Mouse (Mus musculus) layer of hippocampus, adult 2 months (tissue): ENCODE measurements around the gene Nfib. TPM values are rescaled to one million over a fixed set of nuclear protein-coding genes. Genes with fewer than 3 reads are reported as not detected.
A peak's percentile ranks its signal among the peaks of the same experiment; 100 is the strongest.

Experiments used
- DNase-seq, 2 experiments: peaks; one replicate each; pipeline ENCODE4 v3.0.0; 2022; ENCODE audit warnings: low spot score in 2 of 2
- H3K27ac ChIP-seq: fragments of 200-600 bp; 2 replicates; pipeline ENCODE4 v1.8.1; 2022
- H3K4me3 ChIP-seq: fragments of 200-600 bp; 2 replicates; pipeline ENCODE4 v1.8.1; 2022; ENCODE audit warnings: mild to moderate bottlenecking
- CTCF ChIP-seq: fragments of 200-600 bp; conservative IDR thresholded peaks from 2 replicates; pipeline ENCODE4 v1.8.1; 2022; ENCODE audit warnings: antibody characterized with exemption, mild to moderate bottlenecking, moderate library complexity
- total RNA-seq, 2 experiments: library from RNA; stranded (reverse); gene quantifications; 2 replicates each; pipeline ENCODE4 v1.2.3; 2021

Gene Nfib
- total RNA-seq, 2 experiments from 2014 or later, result 174 to 186 TPM

GRCm38 (mm10) chr4:82372217-82372616 is 333.3 kb downstream of the Nfib start:
- Histone ChIP-seq H3K4me3 (no peak overlapping the region), H3K27ac (no peak overlapping the region)
- TF ChIP-seq CTCF, result no peak
- DNase-seq, result no peak

DNA sequence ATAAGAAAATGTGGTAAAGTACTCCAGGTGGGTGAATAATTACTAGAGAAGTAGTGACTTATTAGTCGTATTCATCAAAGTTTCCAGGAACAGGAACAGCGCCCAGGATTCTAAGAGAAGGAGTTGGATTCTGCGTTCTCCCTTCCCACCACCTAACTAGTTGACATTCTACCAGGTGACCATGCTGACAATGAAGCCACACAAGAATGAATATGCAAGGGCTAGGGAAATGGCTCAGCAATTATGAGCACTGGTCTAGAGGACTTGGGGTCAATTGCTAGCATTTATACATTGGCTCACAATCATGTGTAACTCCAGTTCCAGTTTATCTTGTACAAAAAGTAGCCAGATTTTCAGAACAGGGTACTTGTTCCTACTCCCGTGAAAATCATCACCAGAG is 334.1 kb downstream of the Nfib start:
- Histone ChIP-seq H3K27ac (no peak overlapping the region), H3K4me3 (no peak overlapping the region)
- DNase-seq, result no peak
- TF ChIP-seq CTCF, result no peak

DNA sequence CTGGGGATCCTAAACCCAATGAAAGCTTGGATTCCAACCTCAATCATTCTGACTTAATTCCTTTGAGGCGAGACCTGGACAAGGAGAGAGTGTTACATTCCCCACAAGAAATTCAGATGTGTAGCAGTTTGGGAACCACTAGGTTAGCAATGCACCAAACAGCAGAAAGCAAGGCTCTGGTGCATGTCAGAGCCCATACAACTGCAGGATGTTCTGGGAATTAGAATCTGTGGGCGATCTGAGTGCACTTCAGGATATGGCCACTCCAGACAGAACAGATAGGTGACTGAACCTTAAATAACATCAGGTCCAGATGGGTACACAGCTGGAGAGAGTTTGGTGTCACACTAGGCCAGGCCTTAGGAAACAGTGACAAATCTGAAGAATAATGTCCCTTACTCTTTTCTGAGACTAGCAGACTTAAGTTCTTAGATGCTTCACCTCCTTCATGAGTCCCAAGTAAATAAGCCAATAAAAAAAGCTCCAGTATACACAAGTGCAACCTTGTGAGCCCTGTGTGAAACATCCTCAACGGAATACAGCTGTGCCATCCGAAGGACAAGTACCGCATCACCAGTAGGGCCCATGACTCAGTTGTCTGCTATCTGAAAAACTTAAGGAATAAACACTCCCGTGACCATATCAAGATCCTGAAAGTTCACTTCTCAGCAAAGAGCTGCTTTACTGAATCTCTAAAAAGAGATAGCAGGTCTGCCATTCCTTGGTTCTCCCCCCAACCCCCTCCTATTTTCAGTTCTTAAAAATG is 336.4 kb downstream of the Nfib start:
- Histone ChIP-seq H3K4me3 (no peak overlapping the region), H3K27ac (no peak overlapping the region)
- TF ChIP-seq CTCF, result no peak
- DNase-seq, result no peak

- no peak for TF ChIP-seq CTCF
- H3K27ac ChIP-seq, result 0 out of 2 replicates have a peak overlapping the region, but pooled peaks have one; percentile 7
- no peak overlapping the region for H3K4me3 ChIP-seq
- DNase-seq, result no peak
Measured at GRCm38 (mm10) chr4:82368091-82368775, 337.3 kb downstream of the Nfib start.

DNA sequence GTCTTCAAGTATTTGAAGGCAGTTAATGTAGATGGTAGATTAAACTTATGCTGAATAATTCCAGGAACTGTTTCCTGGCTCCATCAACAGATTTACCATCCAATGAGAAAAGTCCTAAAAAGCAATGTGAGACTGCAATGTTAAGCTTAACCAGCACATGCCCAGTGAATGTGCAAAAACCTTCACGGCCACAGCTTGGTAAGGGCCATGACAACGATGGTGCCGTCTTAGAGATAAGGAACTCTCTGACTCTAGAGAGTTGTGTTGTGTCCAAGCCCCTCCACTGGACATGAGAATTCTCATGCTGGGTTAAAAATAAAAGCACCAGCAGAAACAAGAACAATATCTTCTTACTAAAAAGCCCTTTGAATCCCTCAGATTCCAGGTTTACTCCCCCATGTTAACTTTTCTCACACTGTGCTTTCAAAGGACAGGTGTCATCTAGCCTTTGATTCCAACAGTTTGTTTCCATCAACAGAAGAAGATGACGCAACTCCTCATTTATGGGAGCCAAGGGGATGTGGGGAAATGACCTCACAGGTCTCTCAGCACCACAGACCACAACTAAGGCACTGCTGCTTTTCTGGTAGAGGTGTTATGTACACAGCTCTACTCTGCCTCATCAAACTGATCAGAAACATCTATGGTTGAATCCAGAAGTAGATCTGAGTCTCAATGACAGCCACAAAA is 340.7 kb downstream of the Nfib start:
- Histone ChIP-seq H3K4me3 (no peak overlapping the region), H3K27ac (peak overlapping the region; percentile 61)
- DNase-seq, result no peak
- TF ChIP-seq CTCF, result no peak

GRCm38 (mm10) chr4:82363951-82364350 is 341.6 kb downstream of the Nfib start:
- no peak for DNase-seq
- Histone ChIP-seq H3K27ac (peak overlapping the region; percentile 61), H3K4me3 (no peak overlapping the region)
- TF ChIP-seq CTCF, result no peak

- Histone ChIP-seq H3K4me3 (no peak overlapping the region), H3K27ac (peak overlapping the region; percentile 61)
- DNase-seq, result no peak
- TF ChIP-seq CTCF, result no peak
Measured at GRCm38 (mm10) chr4:82362294-82362693, 343.3 kb downstream of the Nfib start.

DNA sequence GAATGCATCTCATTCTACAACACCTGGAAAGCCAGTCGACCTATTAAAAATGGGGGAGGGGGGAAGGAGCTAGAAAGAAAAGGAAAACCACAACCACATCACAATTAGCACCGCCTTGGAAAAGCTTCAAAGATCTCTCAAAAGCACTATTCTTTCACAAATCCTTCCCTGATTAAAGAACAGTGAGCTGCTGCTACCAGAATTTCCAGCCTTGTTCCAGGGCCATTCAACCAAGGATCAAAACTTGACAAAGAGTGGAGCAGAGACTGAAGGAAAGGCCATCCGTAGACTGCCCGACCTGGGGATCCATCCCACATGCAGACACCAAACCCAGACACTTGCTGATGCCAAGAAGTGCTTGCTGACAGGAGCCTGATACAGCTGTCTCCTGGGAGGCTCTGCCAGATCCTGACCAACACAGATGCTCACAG is 345.5 kb downstream of the Nfib start:
- no peak for DNase-seq
- peak overlapping the region; percentile 65; the same call in 1 of the 2 replicates for H3K27ac ChIP-seq

DNA sequence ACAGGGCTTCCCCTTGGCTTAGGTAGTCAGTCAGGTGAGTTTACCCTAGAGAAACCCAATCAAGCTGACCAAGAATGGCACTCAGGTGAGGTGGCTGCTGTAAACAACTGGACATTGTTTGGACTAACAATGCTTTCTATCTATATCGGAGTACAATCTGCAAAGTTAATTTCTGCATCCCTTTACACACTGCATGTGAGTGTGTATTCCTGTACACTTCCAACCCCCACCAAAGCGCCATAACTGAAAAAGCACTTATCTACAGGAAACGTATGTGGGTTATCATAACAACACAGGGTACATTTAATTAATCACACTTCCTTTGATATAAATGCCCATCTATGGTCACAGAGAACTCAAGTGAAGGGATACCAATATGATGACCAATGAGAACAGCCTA is 346.4 kb downstream of the Nfib start:
- Histone ChIP-seq H3K27ac (peak overlapping the region; percentile 65), H3K4me3 (no peak overlapping the region)
- no peak for TF ChIP-seq CTCF
- no peak for DNase-seq

More for the DNA sequence above, 345.5 kb downstream of the Nfib start:
- H3K4me3 ChIP-seq, result no peak overlapping the region
- no peak for TF ChIP-seq CTCF

DNA sequence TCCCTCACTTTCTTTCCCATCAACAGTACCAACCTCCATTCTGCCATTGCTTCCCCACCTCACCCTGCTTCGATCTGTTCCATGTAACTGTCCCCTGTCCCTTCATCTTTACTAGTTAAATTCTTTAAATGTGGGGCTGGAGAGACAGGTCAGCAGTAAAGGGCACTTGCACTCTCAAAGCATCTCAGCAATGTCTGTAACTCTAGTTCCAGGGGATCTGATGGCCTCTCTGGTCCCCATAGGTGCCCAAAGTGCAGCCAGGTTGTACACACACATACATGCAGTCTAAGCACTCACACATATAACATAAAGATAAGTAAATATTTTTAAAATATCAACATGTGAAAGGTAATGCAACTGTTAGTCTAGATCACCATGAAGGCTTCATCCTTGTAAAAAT is 356.5 kb downstream of the Nfib start:
- no peak for DNase-seq

DNA sequence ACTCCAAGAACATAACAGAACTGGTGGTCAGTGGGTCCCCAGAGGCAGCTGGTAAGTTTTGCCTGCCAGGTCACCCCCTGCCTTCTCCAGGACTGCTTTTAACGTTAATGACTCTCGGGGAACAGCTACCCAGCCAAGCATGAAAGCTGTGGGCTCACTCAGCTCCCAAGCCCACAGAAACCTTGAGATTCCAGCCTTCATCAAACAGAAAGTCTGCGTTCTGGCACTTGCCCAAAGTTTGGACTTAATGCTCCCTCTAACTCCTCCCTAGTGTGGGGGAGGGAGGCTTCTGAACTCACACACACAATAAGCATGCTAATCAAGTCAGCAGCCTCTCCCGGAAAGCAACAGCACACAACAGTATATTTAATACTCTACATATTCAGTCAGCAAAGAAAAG is 360.8 kb downstream of the Nfib start:
- H3K4me3 ChIP-seq, result no peak overlapping the region
- TF ChIP-seq CTCF, result no peak
- H3K27ac ChIP-seq, result peak overlapping the region; percentile 32
- DNase-seq, result peak in 1 of 2 experiments; percentile 23

More for the DNA sequence above, 356.5 kb downstream of the Nfib start:
- Histone ChIP-seq H3K27ac (no peak overlapping the region), H3K4me3 (no peak overlapping the region)
- TF ChIP-seq CTCF, result no peak

DNA sequence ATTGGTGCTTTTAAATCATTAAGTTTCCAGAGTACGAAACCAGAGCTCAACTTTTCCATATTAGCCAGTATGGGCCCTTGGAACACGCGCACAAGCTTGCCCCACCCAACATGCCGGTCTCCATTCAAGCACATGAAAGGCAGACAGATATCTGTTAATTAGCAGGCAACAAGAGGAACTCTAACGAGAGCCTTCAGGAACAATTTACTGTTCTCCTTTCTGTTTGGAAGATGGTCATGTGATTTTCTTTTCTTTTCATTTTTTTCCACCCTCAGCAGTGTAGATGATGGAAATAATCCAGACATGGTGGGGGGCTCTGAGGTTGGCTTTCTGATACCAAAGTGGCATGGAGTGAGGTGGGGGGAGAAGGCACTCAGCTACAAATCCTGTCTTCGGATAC is 361.3 kb downstream of the Nfib start:
- no peak for TF ChIP-seq CTCF
- DNase-seq, result no peak
- Histone ChIP-seq H3K4me3 (no peak overlapping the region), H3K27ac (peak overlapping the region; percentile 32; the same call in 1 of the 2 replicates)

GRCm38 (mm10) chr4:82338930-82339329 is 366.6 kb downstream of the Nfib start:
- Histone ChIP-seq H3K4me3 (no peak overlapping the region), H3K27ac (peak overlapping the region; percentile 66)
- no peak for DNase-seq
- no peak for TF ChIP-seq CTCF
